Mouse (Mus musculus): ENCODE measurements around the gene Baiap2l1. TPM values are rescaled to one million over a fixed set of nuclear protein-coding genes. Genes with fewer than 3 reads are reported as not detected.

The Baiap2l1 gene
- polyA plus RNA-seq, 1 experiment from 2014 or later, result 1.2 TPM

Other genes starting within 250 kb of the Baiap2l1 start
- not detected in 2 replicates for gene Bhlha15, start 167.8 kb downstream of the Baiap2l1 start, polyA plus RNA-seq (2015; fragmentation: Nextera tagmentation; extraction: Ambion mirVana)
- 46.1 and 48.2 TPM in 2 replicates for gene Tecpr1, start 134.5 kb downstream of the Baiap2l1 start, polyA plus RNA-seq (2015; fragmentation: Nextera tagmentation; extraction: Ambion mirVana)
- gene Bri3, start 113.7 kb downstream of the Baiap2l1 start, polyA plus RNA-seq (2015; fragmentation: Nextera tagmentation; extraction: Ambion mirVana), result 97.3 and 98.5 TPM in 2 replicates
- 6.8 TPM in 2 replicates for gene Nptx2, start 187.8 kb upstream of the Baiap2l1 start, polyA plus RNA-seq (2015; fragmentation: Nextera tagmentation; extraction: Ambion mirVana)

Data from midbrain, embryonic 16.5 days (tissue).